Mouse (Mus musculus) heart, adult 2 months (tissue): ENCODE measurements around the gene Ptar1.
"Not testable (repeated sequence)": the region's sequence is repeated elsewhere in the genome, so short reads cannot be mapped to it uniquely, and the experiment has no call there.

Experiments
- CTCF ChIP-seq: fragments of 200-600 bp; IDR thresholded peaks from 2 replicates; pipeline ENCODE4 v1.8.1; 2022; ENCODE audit warnings: antibody characterized with exemption, mild to moderate bottlenecking, moderate library complexity
- EP300 ChIP-seq: fragments of 200-500 bp; IDR thresholded peaks from 2 replicates; pipeline ENCODE4 v1.6.1; 2011; ENCODE audit warnings: low read depth, low read length, control low read depth; ENCODE audit not compliant: insufficient read depth

- TF ChIP-seq CTCF, EP300: not testable (repeated sequence)
Measured at GRCm38 (mm10) chr19:23675656-23676055, 11.6 kb upstream of the Ptar1 start.
